Mouse (Mus musculus): ENCODE results near the gene Foxg1. TPM values are rescaled to one million over a fixed set of nuclear protein-coding genes. Genes with fewer than 3 reads are reported as not detected.

The Foxg1 gene
- not detected for polyA plus RNA-seq (2017; shearing (Covaris generic))

DNA sequence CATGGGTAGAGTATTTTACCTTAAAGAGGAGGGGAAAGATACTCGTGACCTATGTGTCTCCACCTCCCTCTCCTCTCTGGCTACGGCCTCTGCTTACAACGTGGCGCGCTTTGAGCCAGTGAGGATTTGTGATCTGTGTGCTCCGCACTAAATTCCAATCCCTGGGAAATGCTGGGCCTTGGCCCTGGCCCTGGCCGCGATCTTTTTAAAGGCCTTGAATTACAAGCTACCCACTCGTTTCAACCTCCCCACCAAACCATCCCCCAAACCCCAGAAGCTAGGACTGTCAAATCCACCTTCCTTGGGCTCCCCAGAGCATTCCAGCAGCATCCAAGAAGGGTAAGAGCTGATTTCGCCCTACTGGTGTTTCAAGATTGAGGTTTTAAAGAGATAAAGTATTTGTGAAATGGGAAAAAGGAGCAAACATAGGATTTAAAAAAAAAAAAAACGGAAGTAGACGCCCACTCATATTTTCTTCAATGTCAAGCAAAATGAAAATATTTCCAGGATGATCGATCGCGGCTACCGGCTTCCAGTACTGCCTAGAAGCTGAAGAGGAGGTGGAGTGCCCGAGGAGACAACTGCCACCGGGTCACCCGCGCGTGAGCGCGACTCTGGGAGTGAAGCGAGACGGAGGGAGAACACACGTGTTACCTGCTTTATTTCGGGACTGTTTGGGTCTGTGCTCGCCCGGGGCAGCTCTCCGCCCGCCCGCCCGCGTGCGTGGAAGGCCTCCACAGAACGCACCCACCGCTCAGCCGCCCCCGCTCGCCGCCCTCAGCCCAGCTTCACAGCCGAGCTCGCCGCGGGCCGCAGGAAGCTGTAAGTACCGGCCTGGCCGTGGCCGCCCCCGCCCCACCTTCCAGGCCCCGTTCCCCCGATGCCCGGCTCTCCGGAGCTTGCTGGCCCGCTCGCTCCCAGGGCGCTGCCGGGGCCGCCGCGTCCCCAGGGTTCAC, at the start of gene Foxg1:
TSS of gene Foxg1 (plus strand) at position 96 of the 956 bp plus-strand sequence.

GRCm38 (mm10) chr12:49384876-49385630, 2.6 kb downstream of the Foxg1 start, which contains the start of gene Gm43517:
Gm43517 (plus strand) TSS chr12:49385174.

Other genes with a start within 250 kb of the Foxg1 start
- gene Gm43517, start 2.5 kb downstream of the Foxg1 start, polyA plus RNA-seq (2017; shearing (Covaris generic)) = not detected

Data from activated CD4-positive, CD25-positive, alpha-beta regulatory T cell, adult 9 weeks (primary cell).